Mouse (Mus musculus) megakaryocyte, adult 5-6 weeks (primary cell): ENCODE measurements around the gene Flt4. TPM values are rescaled to one million over a fixed set of nuclear protein-coding genes. Genes with fewer than 3 reads are reported as not detected.
A peak's percentile ranks its signal among the peaks of the same experiment; 100 is the strongest.

Experiments used
- ATAC-seq: 2 replicates; pipeline ENCODE4 v1.8.0; 2016; ENCODE audit warnings: mild to moderate bottlenecking, inconsistent platforms; ENCODE audit not compliant: poor library complexity, severe bottlenecking
- total RNA-seq, 2 experiments: library from RNA; stranded (forward) in 1 of 2; stranded (reverse) in 1 of 2; fragments of 153-499, 151-499 nt in 1 of 2; fragments of 221-1000, 200-1000 nt in 1 of 2; gene quantifications; 2 replicates each; pipeline versions ENCODE4 v1.2.3 to v1.2.4; 2015 to 2017

The Flt4 gene
- total RNA-seq, 2 experiments from 2014 or later, result not detected

GRCm38 (mm10) chr11:49636449-49636848, 27.4 kb downstream of the Flt4 start:
- no peak for ATAC-seq

- no peak for ATAC-seq
Observed at GRCm38 (mm10) chr11:49645677-49646076, 36.6 kb downstream of the Flt4 start.

GRCm38 (mm10) chr11:49650113-49650993, 41.3 kb downstream of the Flt4 start:
- no peak for ATAC-seq

GRCm38 (mm10) chr11:49650994-49651761, 42.1 kb downstream of the Flt4 start:
- no peak for ATAC-seq

- no peak for ATAC-seq
Observed at GRCm38 (mm10) chr11:49651762-49652322, 42.8 kb downstream of the Flt4 start.

- peak; percentile 82 for ATAC-seq
Observed at GRCm38 (mm10) chr11:49652401-49653078, 43.5 kb downstream of the Flt4 start.

- peak; percentile 30; the same call in 1 of the 2 replicates for ATAC-seq
Observed at GRCm38 (mm10) chr11:49653079-49653408, 44.0 kb downstream of the Flt4 start.

- no peak for ATAC-seq
Observed at GRCm38 (mm10) chr11:49654651-49655050, 45.6 kb downstream of the Flt4 start.

GRCm38 (mm10) chr11:49655501-49655900, 46.4 kb downstream of the Flt4 start:
- no peak for ATAC-seq

- no peak for ATAC-seq
Observed at GRCm38 (mm10) chr11:49658065-49658464, 49.0 kb downstream of the Flt4 start.

GRCm38 (mm10) chr11:49658791-49659469, 49.9 kb downstream of the Flt4 start:
- ATAC-seq, result peak; percentile 80

- ATAC-seq, result no peak
Observed at GRCm38 (mm10) chr11:49659470-49659799, 50.4 kb downstream of the Flt4 start.

GRCm38 (mm10) chr11:49662292-49662780, 53.3 kb downstream of the Flt4 start:
- no peak for ATAC-seq

GRCm38 (mm10) chr11:49663310-49663709, 54.2 kb downstream of the Flt4 start, which contains the start of gene Scgb3a1:
TSS of gene Scgb3a1 (plus strand) at chr11:49663610.
- ATAC-seq, result no peak

- peak; percentile 51; the same call in 1 of the 2 replicates for ATAC-seq
Observed at GRCm38 (mm10) chr11:49664262-49665140, 55.4 kb downstream of the Flt4 start.

GRCm38 (mm10) chr11:49665462-49665861, 56.4 kb downstream of the Flt4 start:
- no peak for ATAC-seq

- no peak for ATAC-seq
Observed at GRCm38 (mm10) chr11:49673433-49673832, 64.4 kb downstream of the Flt4 start.

- no peak for ATAC-seq
Observed at GRCm38 (mm10) chr11:49684237-49684973, 75.3 kb downstream of the Flt4 start.

GRCm38 (mm10) chr11:49695013-49695412, 86.0 kb downstream of the Flt4 start:
- no peak for ATAC-seq
